Mouse (Mus musculus): ENCODE data around the gene Xkr8. TPM values are rescaled to one million over a fixed set of nuclear protein-coding genes. Genes with fewer than 3 reads are reported as not detected.

Gene Xkr8
- 2.5 TPM for polyA plus RNA-seq (2017; shearing (Covaris generic))

DNA sequence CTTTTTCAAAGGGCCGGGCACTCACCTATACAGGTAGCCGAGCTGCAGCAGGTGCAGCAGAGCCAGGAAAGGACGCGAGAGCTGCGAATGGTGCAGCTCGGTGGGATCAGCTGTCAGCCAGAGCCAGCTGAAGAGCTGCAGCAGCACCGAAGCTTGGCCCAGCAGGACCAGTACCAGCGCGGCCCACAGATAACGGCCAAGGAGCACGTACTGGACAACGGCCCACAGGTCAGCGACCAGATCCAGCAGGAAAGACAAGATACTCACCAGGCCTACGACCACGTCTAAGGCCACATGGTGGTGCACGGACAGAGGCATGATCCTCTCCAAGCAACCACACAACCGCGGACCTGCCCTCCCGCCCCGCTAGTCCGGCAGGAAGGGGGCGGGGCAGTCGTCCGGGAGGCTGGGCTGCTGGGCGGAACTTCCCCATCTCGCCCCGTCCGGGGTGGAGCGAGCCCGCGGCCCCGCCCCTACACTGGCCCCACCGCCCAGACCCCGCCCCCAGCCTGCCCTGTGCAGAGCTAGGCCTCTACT lies at the start of gene Xkr8:
Xkr8 (minus strand) TSS at position 399 of the 537 bp plus-strand sequence.

GRCm38 (mm10) chr4:132767914-132768876 lies 35.8 kb upstream of the Xkr8 start, which contains the start of gene Rpa2:
Gene Rpa2 (plus strand): TSS chr4:132768332.

DNA sequence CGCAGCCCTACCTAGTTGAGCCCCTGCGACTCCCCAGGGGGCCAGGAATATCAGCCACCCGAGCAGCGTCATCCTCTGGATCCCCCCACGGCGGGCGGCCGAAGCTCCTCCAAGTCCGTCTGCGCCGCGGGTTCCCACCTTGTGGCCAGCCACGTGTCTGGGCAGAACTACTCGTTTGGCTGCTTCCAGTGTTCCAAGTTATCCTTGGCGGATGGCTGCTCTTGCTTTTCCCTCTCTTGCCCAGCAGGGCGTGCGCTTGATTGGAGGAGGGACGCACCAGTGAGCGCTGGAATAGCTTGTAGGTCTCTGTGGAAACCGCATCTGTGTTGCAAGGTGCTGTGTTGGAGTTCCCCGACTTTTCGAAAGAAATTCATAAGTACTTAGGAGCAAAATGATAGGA lies 24.6 kb upstream of the Xkr8 start, which contains the start of gene Smpdl3b:
Smpdl3b (minus strand) TSS at position 279 of the 400 bp plus-strand sequence.

Other genes with a start within 250 kb of the Xkr8 start
- 15.2 TPM for gene Sesn2, start 222.0 kb downstream of the Xkr8 start, polyA plus RNA-seq (2017; shearing (Covaris generic))
- gene Atpif1, start 198.9 kb downstream of the Xkr8 start, polyA plus RNA-seq (2017; shearing (Covaris generic)), result 97.0 TPM
- gene Dnajc8, start 197.0 kb downstream of the Xkr8 start, polyA plus RNA-seq (2017; shearing (Covaris generic)), result 234 TPM
- gene Ptafr, start 168.5 kb downstream of the Xkr8 start, polyA plus RNA-seq (2017; shearing (Covaris generic)), result not detected
- gene Eya3, start 93.6 kb downstream of the Xkr8 start, polyA plus RNA-seq (2017; shearing (Covaris generic)), result 39.0 TPM
- 14.2 TPM for gene Smpdl3b, start 24.7 kb upstream of the Xkr8 start, polyA plus RNA-seq (2017; shearing (Covaris generic))
- gene Rpa2, start 35.8 kb upstream of the Xkr8 start, polyA plus RNA-seq (2017; shearing (Covaris generic)), result 264 TPM
- 4.6 TPM for gene Themis2, start 63.8 kb upstream of the Xkr8 start, polyA plus RNA-seq (2017; shearing (Covaris generic))
- 34.4 TPM for gene Ppp1r8, start 110.6 kb upstream of the Xkr8 start, polyA plus RNA-seq (2017; shearing (Covaris generic))
- gene Stx12, start 152.0 kb upstream of the Xkr8 start, polyA plus RNA-seq (2017; shearing (Covaris generic)), result 22.9 TPM
- 51.9 TPM for gene Fam76a, start 190.0 kb upstream of the Xkr8 start, polyA plus RNA-seq (2017; shearing (Covaris generic))
- gene Fgr, start 241.5 kb upstream of the Xkr8 start, polyA plus RNA-seq (2017; shearing (Covaris generic)), result 0.94 TPM

Data from effector memory CD4-positive, alpha-beta T cell, adult 7 months (primary cell).